Mouse (Mus musculus): Measurements from ENCODE around the gene 4933402N03Rik. TPM values are rescaled to one million over a fixed set of nuclear protein-coding genes. Genes with fewer than 3 reads are reported as not detected.

The 4933402N03Rik gene
- not detected for total RNA-seq (2023)

DNA sequence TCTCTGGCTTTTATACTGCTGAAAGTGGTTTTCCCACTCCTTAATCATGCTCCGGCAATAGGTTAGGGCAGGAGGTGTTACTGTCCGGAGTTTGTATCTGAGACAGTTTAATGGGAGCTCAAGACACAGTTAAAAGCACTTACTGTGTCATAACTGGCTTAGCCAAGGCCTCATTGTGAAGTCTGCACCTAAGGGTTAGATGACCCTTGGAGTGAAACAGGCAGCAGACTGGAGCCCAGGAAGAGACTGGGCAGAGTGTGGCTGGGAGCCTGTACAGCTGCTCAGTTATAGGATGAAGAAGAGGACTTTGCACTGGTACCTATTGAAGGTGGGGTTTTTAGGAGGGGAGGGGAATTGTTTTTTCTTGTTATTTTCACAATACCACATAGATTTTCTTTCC, at the start of gene 4933402N03Rik:
4933402N03Rik (minus strand) TSS at position 101 of the 400 bp plus-strand sequence.

DNA sequence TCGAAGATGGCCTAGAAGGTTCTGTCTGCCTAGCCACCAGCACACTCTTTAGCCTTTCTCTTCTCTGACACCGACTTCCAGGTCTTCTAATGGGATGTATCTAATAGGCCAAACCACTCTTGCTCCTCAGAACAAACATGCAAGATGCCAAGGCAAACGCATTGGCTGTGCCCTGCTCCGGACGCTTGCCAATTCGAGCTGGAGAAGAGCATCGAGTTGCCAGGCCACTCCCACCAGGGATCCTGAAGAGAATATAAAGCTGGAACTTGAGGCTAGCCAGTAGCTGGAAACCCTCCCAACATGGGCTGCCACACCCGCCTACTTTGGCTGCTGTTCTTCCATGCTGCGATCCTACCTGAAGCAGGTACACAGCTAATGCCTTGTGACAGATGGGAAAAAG, 28.0 kb upstream of the 4933402N03Rik start, which contains the start of gene 5430419D17Rik:
5430419D17Rik (plus strand) TSS at position 282 of the 400 bp plus-strand sequence.

Other genes with a start within 250 kb of the 4933402N03Rik start
- not detected for gene Htra1, start 210.2 kb downstream of the 4933402N03Rik start, total RNA-seq (2023)
- 17.4 TPM for gene Dmbt1, start 114.3 kb downstream of the 4933402N03Rik start, total RNA-seq (2023)
- not detected for gene 5430419D17Rik, start 28.1 kb upstream of the 4933402N03Rik start, total RNA-seq (2023)
- gene Cuzd1, start 176.0 kb upstream of the 4933402N03Rik start, total RNA-seq (2023), result not detected
- not detected for gene Fam24b, start 183.2 kb upstream of the 4933402N03Rik start, total RNA-seq (2023)
- gene Fam24a, start 187.6 kb upstream of the 4933402N03Rik start, total RNA-seq (2023), result not detected
- gene 2310057M21Rik, start 216.4 kb upstream of the 4933402N03Rik start, total RNA-seq (2023), result 20.6 TPM
- gene Pstk, start 224.8 kb upstream of the 4933402N03Rik start, total RNA-seq (2023), result 32.7 TPM